Mouse (Mus musculus) limb, embryonic 14.5 days (tissue): ENCODE data around the gene Gm28042. TPM values are rescaled to one million over a fixed set of nuclear protein-coding genes. Genes with fewer than 3 reads are reported as not detected.
A peak's percentile ranks its signal among the peaks of the same experiment; 100 is the strongest.

Experiments used
- ATAC-seq: fragments of 200-750 bp; cut with Nextera tagmentation; 2 replicates; pipeline ENCODE4 v1.8.0; 2017; ENCODE audit warnings: low read depth, moderate number of reproducible peaks, moderate TSS enrichment; ENCODE audit not compliant: low FRiP score
- DNase-seq: peaks from one replicate; pipeline ENCODE4 v3.0.0-alpha.2; 2015; ENCODE audit warnings: low spot score
- H3K27ac ChIP-seq: fragments of 300-500 bp; sonication (generic); replicated peaks from 2 replicates; pipeline ENCODE4 v1.5.1; 2014; ENCODE audit warnings: low read depth, mild to moderate bottlenecking, low read length, moderate library complexity, mixed read lengths
- H3K27me3 ChIP-seq: fragments of 300-500 bp; sonication (generic); 2 replicates; pipeline ENCODE4 v1.6.1; 2014; ENCODE audit warnings: low read length, mixed read lengths; ENCODE audit not compliant: control insufficient read depth, insufficient read depth
- H3K36me3 ChIP-seq: fragments of 300-500 bp; sonication (generic); 2 replicates; pipeline ENCODE4 v1.6.1; 2014; ENCODE audit warnings: mild to moderate bottlenecking, low read length, moderate library complexity, mixed read lengths; ENCODE audit not compliant: control insufficient read depth, insufficient read depth
- H3K4me1 ChIP-seq: fragments of 300-500 bp; sonication (generic); 2 replicates; pipeline ENCODE4 v1.6.1; 2014; ENCODE audit warnings: antibody characterized with exemption, low read length, mixed read lengths; ENCODE audit not compliant: control insufficient read depth, insufficient read depth
- H3K4me2 ChIP-seq: fragments of 300-500 bp; sonication (generic); replicated peaks from 2 replicates; pipeline ENCODE4 v1.6.1; 2014; ENCODE audit warnings: low read depth, mild to moderate bottlenecking, low read length, moderate library complexity; ENCODE audit not compliant: severe bottlenecking
- H3K4me3 ChIP-seq: fragments of 300-500 bp; sonication (generic); replicated peaks from 2 replicates; pipeline ENCODE4 v1.5.1; 2014; ENCODE audit warnings: low read length
- H3K9ac ChIP-seq: fragments of 300-500 bp; sonication (generic); 2 replicates; pipeline ENCODE4 v1.6.1; 2014; ENCODE audit warnings: mild to moderate bottlenecking, low read depth, low read length, moderate library complexity; ENCODE audit not compliant: severe bottlenecking
- H3K9me3 ChIP-seq: fragments of 300-500 bp; sonication (generic); 2 replicates; pipeline ENCODE4 v1.6.1; 2016; ENCODE audit warnings: low read length; ENCODE audit not compliant: control insufficient read depth
- POLR2A ChIP-seq: fragments of 200-500 bp; IDR thresholded peaks from 2 replicates; pipeline ENCODE4 v1.8.0; 2012; ENCODE audit warnings: inconsistent platforms, mild to moderate bottlenecking, moderate library complexity, borderline replicate concordance; ENCODE audit not compliant: insufficient read depth, insufficient read length; ENCODE audit errors: extremely low read depth
- whole genome bisulfite sequencing: fragments of 180-500 bp; shearing (Covaris S2); extraction: QIAGEN DNeasy Blood & Tissue Kit; methylation state at CpG from one replicate; pipeline ENCODE4 v1.1.7; 2014; 5-methylcytosine and 5-hydroxymethylcytosine counted together
- polyA plus RNA-seq, 2 experiments: library from polyadenylated mRNA; depleted of rRNA in 1 of 2; stranded (reverse) in 1 of 2; unstranded in 1 of 2; fragments of >200 nt; fragmentation: Nextera tagmentation in 1 of 2; extraction: Ambion mirVana in 1 of 2; gene quantifications; 2 replicates each; pipeline versions ENCODE4 v1.2.1 to v1.2.3; 2012 to 2014

Gm28042 gene
- polyA plus RNA-seq (2012; rRNA removed) (19.5 and 26.1 TPM in 2 replicates), polyA plus RNA-seq (2014; fragmentation: Nextera tagmentation; extraction: Ambion mirVana) (3.0 and 4.6 TPM in 2 replicates)

- Histone ChIP-seq H3K4me2 (peak within 1 kb of the TSS; percentile 74), H3K4me3 (peak within 1 kb of the TSS; percentile 76), H3K27ac (peak within 1 kb of the TSS; percentile 92), H3K9me3 (no peaks in the 10 kb centered on the region), H3K9ac (peak within 1 kb of the TSS; percentile 89), H3K36me3 (peaks cover 58% of the 10 kb centered on the region), H3K4me1 (peaks cover 11% of the 10 kb centered on the region), H3K27me3 (no peaks in the 10 kb centered on the region)
- peak; percentile 73; the same call in 1 of the 2 replicates for TF ChIP-seq POLR2A
- 4% methylated on average over 50 of the region's 50 CpGs for WGBS
- peak; percentile 92 for ATAC-seq
- DNase-seq, result peak; percentile 84
These were observed at the start of gene Gm28042, which contains the start of gene Jmjd7 for GRCm38 (mm10) chr2:120026984-120027949. Gene Gm28042 (plus strand): TSS chr2:120027493. Gene Jmjd7 (plus strand): TSS chr2:120027483.

DNA sequence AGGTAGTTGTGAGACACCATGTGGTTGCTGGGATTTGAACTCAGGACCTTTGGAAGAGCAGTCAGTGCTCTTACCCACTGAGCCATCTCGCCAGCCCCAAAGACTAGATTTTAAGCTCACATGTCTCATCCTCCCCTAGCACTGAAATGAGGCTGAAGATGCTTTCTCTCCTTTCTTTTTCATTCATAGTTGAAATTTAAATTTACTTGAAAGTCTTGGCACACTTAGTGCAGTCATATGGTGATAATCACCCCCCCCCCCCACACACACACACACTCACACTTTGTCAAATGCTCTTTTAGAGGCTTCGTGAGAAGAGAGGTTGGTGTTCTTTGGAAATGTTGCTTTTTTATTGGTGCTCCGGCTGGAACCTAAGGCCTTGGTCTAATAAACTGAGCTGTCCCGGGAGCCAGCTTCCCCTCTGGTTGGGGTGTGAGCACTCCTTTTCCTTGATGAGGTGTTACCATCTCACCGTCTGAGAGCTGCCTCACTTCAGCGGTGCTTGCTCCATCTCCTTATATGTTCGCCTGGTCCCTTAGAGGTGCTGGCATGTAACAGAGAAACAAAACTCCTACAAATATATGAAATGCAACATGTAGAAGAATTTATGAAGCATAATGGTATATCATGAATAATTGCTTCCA lies 46.8 kb upstream of the Gm28042 start:
- no peak overlapping the region for H3K27ac ChIP-seq
- peak; percentile 60 for ATAC-seq
- TF ChIP-seq POLR2A, result no peak
- H3K4me2 ChIP-seq, result no peak overlapping the region
- H3K27me3 ChIP-seq, result no peaks in the 10 kb centered on the region
- no peak overlapping the region for H3K4me3 ChIP-seq
- H3K36me3 ChIP-seq, result peaks cover 20% of the 10 kb centered on the region
- 46% methylated on average over 7 of the region's 7 CpGs for WGBS
- no peak for DNase-seq
- H3K4me1 ChIP-seq, result peaks cover 4% of the 10 kb centered on the region; the same call in 1 of the 2 replicates
- no peak overlapping the region for H3K9ac ChIP-seq
- H3K9me3 ChIP-seq, result no peaks in the 10 kb centered on the region

- Histone ChIP-seq H3K27ac (no peak overlapping the region), H3K9me3 (no peaks in the 10 kb centered on the region), H3K4me3 (no peak overlapping the region), H3K9ac (no peak overlapping the region), H3K4me1 (peaks cover 4% of the 10 kb centered on the region; the same call in 1 of the 2 replicates), H3K36me3 (peaks cover 20% of the 10 kb centered on the region), H3K27me3 (no peaks in the 10 kb centered on the region), H3K4me2 (no peak overlapping the region)
- DNase-seq (no peak), ATAC-seq (no peak)
- 62% methylated on average over 2 of the region's 2 CpGs for WGBS
- no peak for TF ChIP-seq POLR2A
These were observed 45.7 kb upstream of the Gm28042 start for GRCm38 (mm10) chr2:119981631-119982030.

DNA sequence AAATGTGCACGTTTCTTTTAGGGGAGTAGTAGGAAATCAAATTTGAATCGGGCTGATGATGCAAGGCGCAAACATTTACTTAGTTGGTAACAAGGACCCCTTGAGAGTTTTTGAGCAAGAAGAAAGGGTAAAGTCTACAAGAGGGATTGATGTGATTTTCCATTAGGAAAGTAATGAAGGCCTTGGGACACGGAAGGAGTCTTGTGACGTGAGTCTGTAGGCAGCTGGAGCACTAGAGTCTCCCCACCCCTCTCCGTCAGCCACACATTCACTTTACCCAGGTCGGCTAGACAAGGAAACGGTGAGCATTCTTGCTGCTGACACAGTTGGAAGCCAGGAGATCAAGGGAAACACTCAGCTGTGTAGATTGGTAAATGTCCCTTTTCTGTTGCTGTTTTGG lies 41.4 kb upstream of the Gm28042 start:
- no peak overlapping the region for H3K9ac ChIP-seq
- H3K9me3 ChIP-seq, result no peaks in the 10 kb centered on the region
- 67% methylated on average over 8 of the region's 8 CpGs for WGBS
- H3K36me3 ChIP-seq, result peaks cover 20% of the 10 kb centered on the region
- DNase-seq (no peak), ATAC-seq (no peak)
- no peak overlapping the region for H3K4me2 ChIP-seq
- TF ChIP-seq POLR2A, result no peak
- H3K4me3 ChIP-seq, result no peak overlapping the region
- no peaks in the 10 kb centered on the region for H3K4me1 ChIP-seq
- H3K27ac ChIP-seq, result no peak overlapping the region
- no peaks in the 10 kb centered on the region for H3K27me3 ChIP-seq

GRCm38 (mm10) chr2:119986369-119986768 lies 40.9 kb upstream of the Gm28042 start:
- Histone ChIP-seq H3K27me3 (no peaks in the 10 kb centered on the region), H3K4me1 (no peaks in the 10 kb centered on the region), H3K36me3 (peaks cover 19% of the 10 kb centered on the region), H3K4me2 (no peak overlapping the region), H3K4me3 (no peak overlapping the region), H3K9ac (no peak overlapping the region), H3K9me3 (no peaks in the 10 kb centered on the region), H3K27ac (no peak overlapping the region)
- DNase-seq, result no peak
- ATAC-seq, result no peak
- WGBS, result 86% methylated on average over 6 of the region's 6 CpGs
- TF ChIP-seq POLR2A, result no peak
